Mouse (Mus musculus) right cerebral cortex, adult 18-20 months (tissue): ENCODE measurements at regions not wholly inside any gene's neighbourhood (a gene's known extent, or its start where the extent isn't known, plus 50 kb on each side); places are given as distances from the start of the nearest gene placed in this dataset.

ENCODE experiments used
- DNase-seq: peaks from one replicate; pipeline ENCODE4 v3.0.0; 2022; ENCODE audit warnings: mixed read lengths

DNA sequence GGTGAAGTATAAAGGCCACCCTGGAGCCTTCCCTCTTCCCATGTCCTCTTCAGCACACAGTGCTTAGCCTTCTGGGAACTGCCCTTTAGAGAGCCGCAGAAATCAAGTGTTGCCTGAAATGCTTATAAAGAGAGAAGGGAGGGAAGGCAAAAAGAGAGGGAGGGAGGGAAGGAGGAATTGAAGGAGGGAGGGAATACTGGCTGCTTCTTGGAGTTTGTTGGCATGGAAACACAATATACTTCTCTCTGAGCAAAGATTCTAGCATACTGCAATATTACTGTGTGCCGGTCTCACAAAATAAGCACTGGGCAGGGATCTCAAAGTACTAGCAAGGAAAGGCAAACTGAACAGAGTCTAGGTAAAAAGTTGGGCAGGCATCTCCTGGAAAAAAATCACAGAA lies 225.9 kb upstream of the Ldb2 start:
- DNase-seq = no peak

DNA sequence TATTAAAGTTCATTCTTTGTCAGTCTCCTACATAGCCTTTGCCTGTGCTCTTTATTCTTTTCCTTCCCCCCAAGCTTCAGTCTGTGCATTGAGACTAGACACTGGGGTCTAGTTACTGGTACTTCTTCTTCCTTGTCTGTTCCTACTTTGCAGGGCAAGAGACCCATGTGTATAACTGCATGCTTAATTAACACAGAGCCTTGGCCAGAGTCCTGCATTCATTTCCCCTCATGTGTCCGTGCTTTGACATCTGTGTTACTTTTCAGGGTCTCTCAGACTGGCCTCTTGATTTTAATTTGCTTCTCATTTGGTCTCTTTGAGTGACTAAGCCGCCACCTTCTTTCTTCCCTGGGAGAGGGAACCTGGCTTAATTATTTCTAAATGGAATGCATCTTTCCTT lies 208.4 kb upstream of the Ldb2 start:
- DNase-seq = no peak

DNA sequence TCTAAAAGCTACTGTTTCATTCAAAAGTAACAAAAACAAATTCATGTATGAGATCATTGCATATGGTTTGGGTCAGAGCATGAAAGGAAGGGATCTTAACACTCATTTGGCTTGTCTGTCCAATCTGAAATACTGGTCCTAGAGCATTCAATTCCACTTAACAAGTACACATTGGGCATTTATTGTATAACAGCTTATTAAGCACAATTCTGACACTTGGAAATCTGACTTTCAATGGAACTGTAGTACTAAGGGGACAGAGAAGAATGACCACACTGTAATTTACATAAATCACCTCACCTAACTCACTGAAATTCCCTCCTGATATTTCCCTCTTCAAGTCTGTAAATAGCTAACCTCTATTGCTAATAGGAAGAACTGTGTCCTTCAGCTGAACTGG lies 201.5 kb upstream of the Ldb2 start:
- DNase-seq = no peak

DNA sequence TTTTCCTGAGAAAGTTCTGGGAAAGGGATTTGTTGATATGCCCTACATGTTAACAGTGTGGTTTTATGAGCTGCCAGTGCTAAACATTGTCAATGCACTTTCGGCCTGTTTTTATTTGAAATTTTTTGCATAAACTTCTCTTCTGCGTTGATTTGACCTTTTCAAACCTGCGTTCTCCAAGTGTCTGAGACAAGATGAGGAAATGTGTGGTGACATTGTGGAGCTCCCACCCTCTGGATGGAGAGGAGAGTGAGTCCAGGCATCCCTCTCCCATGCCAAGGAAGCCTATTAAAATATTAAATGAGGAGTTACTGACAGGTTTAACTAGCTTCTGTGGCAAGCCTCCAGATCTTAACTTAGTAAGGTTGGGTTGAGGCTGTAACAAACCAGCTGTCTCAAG lies 199.6 kb upstream of the Ldb2 start:
- no peak for DNase-seq

DNA sequence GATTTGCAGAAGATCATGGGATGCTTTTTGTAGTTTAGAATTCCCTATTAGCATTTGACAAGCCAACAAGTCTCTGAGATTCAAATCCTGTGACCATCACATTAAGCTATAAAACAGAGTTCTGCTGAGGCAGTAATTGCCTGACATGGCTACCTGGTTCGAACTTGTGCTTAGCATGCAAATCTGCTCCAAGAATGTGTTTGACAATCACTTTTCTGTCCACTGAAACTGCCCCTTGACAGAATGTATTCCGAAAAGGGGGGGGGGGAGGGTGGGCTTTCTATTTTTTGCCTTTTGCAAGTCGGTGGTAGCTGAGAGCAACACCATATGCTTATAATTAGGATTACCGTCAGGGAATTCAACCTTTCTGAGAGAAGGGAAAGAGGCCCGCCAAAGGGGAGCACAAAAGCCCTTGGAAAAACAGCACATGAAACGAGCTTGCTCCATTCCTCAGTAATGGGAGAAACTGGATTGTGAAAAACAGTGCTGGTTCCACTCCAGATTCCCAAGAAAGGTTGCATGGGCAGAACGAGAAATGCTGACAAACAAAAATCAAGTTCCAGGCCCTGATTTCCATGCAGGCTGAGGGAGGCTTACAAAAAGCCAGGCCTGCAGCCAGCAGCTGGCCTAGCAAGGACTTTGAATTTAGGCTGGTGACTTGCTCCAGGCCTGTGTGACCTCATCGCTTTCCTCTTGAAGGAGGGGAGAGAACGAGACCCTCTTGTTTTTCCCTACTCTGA lies 176.1 kb upstream of the Ldb2 start:
- DNase-seq = peak; percentile 13

DNA sequence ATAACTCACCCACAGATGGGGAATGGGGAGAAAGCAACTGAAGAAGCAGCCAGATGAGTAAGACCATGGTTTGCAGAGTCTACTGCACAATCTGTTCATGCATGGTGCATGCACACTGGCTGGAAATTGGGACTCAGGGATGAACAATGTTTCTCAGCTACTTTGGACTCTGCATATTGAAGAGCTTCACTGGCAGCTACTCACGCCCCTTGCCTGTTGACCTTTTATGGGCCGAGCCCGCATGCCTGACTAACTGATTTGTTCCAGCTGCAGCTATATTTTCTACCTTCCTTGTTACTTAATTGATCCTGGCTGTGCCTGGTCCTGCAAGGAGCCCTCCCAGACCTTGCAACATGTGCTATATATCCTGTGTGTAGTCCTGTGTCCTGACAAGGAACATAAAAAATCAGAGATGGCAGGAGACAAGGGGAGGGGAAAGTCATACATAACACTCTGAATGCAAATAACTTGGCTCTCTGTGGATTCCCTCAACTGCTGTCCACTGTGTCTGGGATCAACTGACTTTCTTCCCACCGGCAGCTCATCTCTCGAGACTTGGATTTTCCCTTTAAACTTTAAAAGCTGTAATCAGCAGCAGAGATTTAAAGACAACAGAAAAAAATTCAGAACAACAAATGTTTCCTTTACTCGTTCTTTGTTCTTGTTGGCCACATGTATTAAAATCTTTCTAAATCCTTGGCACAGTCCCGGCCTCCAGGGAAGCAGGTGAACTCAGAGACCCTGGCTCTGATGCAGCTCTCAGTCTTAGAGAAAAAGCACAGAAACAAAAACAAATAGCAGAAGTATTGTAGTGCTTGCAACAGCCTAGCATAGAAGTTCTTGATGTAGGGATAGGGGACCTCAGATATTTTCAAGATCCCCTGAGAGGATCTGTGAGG lies 143.8 kb upstream of the Ldb2 start:
- peak; percentile 5 for DNase-seq

DNA sequence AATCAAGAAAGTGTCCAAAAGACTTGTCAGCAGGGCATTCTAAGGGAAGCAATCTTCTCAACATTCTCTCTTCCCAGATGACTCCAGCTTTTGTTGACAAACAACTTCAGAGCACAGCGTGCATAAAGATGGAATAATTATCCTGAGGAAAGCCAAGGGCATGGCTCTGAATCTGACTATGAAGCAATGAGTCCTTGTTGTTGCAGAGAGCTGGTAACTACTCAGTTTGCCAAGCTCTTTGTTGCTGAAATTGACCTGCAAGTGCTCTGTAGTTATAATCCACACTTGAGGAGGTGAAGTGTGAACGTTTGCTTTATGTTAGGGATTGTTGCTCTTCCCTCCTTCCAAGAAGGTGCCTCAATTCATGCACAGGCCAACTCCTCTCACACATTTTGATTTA lies 143.1 kb upstream of the Ldb2 start:
- DNase-seq = no peak

DNA sequence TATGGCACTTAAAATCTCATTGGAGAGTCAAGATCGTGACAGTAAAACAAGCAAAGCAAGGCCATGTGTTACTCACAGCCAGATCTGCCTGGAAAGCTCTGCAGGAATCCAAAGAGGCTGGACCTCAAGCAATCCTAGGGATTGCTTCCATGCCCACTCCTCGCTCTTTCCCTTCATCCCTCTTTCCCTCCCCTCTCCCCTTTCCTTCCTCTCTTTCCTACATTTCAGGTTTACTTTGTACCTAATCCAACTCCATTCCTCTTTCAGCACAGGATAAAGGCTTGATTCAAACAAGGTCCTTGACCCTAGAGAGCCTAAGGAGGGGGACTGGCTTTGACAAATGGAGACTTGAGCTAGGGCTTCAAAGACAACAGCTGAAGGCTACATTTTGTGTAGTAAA lies 126.0 kb upstream of the Ldb2 start:
- no peak for DNase-seq

DNA sequence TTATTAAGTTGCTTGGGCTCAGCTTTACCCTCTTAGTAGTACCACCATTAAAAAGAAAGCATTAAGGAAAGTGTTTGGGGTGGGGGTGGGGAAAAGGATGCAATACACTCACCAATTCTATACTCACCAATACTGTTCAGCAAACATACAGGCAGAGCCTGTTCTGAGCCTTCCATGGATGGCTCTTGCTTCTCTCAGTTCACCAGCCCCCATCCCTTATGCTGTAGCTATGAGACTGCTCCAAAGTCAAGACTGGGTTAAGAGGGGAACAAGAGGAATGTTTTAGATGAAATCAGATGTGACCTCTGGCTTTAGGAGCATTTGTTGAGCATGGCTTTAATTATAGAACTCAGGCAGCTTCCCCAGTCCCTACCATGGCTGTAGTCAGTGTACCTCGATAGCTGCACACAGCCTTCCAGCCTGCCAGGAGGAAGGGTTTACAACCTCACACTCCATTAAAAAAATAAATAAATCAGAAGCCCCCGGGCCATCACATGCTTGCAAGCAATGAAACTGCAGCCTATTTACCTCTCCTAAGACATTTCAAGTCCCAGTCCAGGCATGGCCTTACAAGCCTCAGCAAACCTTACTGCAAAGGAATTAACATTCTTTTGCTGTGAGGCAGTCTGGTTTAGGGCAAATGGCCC lies 122.8 kb upstream of the Ldb2 start:
- DNase-seq = no peak

DNA sequence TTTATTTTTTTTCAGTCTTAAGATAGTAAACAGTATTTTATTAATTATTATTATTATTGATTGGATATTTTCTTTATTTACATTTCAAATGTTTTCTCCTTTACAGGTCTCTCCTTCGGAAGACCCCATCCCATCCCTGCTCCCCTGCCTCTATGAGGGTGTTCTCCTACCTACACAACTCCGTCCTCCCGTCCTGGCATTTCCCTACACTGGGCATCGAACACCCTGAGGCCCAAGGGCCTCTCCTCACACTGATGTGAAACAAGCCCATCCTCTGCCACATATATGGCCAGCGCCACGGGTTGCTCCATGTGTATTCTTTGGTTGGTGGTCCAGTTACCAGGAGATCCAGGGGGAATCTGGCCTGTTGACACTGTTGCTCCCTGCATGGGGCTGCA lies 118.3 kb upstream of the Ldb2 start:
- DNase-seq = no peak

DNA sequence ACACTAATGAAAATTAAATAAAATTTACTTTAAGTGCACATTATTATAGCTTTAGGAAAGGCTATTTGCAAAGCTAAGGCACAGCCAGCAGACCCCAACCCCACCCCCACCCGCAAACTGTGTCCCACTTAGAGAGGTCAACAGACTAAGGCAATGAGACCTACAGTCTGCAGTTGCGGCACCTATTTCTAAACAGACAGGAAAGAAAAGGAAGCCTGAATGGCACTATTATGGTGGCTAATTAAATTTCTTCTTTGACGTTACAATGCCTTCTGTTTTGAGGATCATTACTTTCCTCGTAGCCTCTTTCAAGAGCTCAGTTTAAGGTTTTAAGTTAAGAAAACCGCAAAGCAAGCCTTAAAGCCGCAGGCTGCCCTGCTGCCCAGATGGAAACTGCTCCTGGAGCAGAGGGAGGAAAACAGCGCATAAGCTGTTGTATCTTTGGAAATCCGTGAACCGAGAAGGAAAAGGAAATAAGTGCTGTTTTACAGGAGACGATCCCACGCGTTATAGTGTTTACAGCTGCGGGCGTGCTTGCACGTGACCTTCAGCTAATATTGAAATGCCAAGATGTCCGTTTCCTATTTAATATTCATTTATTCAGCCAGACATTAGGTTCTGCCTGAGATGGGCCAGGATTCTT lies 117.8 kb upstream of the Ldb2 start:
- peak; percentile 8 for DNase-seq

DNA sequence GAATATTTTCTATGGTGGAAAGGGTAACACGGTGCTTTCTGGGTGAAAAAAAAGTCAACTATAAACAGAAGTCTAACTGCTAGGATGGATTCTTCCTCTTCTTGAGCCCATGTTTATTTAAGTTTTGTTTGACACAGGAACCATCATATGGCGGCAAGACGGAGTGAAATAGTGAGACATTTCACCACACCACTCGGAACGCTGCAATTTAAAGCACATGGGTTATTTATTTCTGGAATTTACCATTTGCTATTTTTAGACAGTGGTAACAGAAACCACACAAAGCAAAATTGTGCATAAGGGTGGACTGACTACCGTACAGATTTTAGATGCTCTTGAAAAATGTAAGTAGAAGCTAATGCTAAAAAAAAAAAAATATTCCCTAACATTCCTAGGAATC lies 103.1 kb upstream of the Ldb2 start:
- no peak for DNase-seq

DNA sequence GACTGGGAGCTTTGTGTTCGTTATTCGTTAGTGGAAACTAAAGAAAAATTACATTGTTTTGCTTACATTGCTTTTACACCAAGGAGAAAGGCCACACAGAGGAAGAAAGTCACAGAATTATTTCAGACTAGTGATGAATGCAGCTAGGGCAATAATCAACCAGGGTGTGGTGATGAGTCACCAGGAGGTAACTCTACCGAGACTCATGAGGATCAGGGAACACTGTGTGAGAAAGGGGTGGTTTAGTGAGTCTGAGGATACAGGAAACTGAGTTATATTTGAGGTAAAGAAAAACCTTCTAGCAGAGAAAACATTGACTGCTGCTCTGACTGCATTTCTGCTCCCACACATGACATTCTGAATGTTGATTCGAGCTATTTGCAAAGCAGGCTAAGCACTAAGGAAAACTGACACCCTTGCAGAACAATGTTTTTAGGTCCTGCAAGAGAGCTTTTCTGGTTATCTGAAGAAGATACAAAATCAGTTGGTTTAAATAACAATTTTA lies 87.1 kb upstream of the Ldb2 start:
- DNase-seq = peak; percentile 42

DNA sequence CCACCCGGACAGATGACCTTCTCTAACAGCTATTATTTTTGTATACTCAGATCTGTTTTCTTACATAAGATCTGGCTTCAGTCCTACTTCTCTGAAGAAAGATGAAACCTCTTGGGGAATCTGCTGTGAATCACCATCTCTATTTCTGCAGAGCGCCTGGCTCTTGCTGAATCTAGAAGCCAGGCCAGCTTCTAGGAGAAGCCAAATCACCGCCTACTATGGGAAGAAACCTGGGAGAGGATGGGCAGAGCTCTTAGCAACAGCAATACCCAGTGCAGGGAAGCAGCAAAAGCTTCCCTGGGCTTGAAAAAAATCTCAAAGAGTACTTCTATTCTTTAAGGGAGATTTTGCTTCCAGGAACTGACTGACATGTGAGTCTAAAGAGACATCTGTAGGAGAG lies 77.5 kb upstream of the Ldb2 start:
- peak; percentile 86 for DNase-seq

DNA sequence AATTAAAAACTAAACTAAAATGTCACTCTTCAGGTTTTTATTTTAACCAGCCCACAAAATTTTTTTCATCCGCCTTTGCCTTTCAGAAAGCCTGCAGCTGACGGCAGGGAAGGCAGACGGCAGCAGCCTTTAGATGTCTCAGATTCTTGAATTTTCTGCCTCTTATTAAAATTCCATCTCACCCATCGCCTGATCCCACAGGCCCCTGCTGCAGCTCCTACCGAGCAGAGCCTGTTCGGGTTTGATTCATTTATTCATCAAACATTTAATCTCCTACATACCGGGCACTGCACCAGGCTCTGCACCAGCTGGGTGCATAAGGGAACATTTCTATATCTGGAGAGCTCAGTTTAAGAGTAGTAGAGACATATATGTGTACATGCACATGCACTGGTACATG lies 72.8 kb upstream of the Ldb2 start:
- DNase-seq = peak; percentile 42

DNA sequence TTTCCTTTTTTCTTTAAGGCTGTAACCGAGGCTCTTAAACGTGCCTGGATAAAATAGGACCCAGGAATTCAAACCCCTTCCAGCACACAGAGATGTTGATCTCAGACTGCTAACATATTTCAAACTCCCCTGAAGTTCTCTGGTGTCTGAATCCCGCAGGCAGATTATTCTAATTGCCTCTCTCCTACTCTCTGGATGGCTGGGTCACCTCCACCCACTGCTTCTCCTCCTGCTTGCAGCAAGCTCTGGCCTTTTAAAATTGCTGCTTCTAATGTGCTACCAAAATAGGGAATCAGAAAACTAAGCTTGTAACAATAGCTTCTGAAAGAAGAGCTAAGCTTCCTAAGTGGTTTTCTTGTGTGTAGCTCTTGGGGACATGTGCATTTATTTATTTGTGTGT lies 64.4 kb upstream of the Ldb2 start:
- no peak for DNase-seq

DNA sequence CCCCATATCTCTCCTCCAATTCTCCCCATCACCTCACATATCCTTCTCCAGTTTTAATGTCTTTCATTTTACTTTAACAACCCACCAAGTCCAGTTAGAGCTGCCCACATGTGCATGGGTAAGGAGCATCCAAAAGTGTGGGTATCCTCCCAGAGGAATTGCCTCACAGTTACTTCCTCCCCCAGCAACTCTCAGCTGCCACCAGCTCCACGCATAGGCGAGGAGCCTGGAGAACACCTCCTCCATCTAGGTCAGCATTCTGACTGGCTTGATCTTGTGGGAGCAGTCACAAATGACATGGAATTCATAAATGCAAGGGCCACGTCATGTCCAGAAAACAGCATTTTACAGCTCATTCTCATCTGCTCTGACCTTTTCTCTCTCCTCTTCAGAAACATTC lies 63.9 kb upstream of the Ldb2 start:
- peak; percentile 47 for DNase-seq

DNA sequence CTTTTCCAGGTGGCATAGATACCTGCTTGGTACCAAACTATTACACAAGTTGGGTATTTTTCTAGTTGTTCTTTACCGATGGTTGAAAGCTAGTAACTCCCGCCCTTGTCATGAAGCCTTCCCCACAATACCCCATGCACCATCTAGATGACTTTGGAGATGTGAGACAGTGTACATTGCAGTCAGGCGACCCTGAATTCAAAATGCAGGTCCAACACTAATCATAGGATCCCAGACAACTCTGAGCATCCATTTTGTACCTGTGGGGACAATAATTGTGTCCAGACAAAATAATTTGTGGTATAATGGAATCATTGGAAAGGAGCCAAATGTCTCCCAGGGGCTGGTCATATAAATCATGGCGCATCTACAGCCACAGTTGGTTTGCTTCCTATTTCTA lies 54.7 kb upstream of the Ldb2 start:
- DNase-seq = no peak
